Mouse (Mus musculus) MEL (cell line): ENCODE measurements around the gene Gm266. TPM values are rescaled to one million over a fixed set of nuclear protein-coding genes. Genes with fewer than 3 reads are reported as not detected.

Experiments used
- DNase-seq: peaks from one replicate; pipeline ENCODE4 v3.0.0; 2011; ENCODE audit warnings: low read depth, low spot score
- H3K27ac ChIP-seq: 2 replicates; pipeline ENCODE4 v1.5.1; 2012; ENCODE audit warnings: low read depth, mild to moderate bottlenecking, control low read depth, low read length, moderate library complexity; ENCODE audit not compliant: control insufficient read depth
- H3K27me3 ChIP-seq, 2 experiments: fragments of 150-350 bp in 1 of 2; sonication (generic) in 1 of 2; 2 replicates each; pipeline ENCODE4 v1.6.1; 2012; ENCODE audit warnings: low read length in 2 of 2, mild to moderate bottlenecking in 2 of 2, improper control_type of control experiment in 1 of 2, moderate library complexity in 1 of 2; ENCODE audit not compliant: insufficient read depth in 2 of 2, control insufficient read depth in 1 of 2
- H3K36me3 ChIP-seq, 2 experiments: 2 replicates each; pipeline ENCODE4 v1.6.1; 2012 to 2014; ENCODE audit warnings: low read length in 2 of 2, improper control_type of control experiment in 1 of 2, inconsistent platforms in 1 of 2, mild to moderate bottlenecking in 1 of 2; ENCODE audit not compliant: insufficient read depth in 2 of 2, control insufficient read depth in 1 of 2
- H3K4me1 ChIP-seq, 2 experiments: fragments of 150-350 bp in 1 of 2; sonication (generic) in 1 of 2; 2 replicates each; pipeline ENCODE4 v1.6.1; 2012; ENCODE audit warnings: low read length in 2 of 2, improper control_type of control experiment in 1 of 2, mild to moderate bottlenecking in 1 of 2; ENCODE audit not compliant: insufficient read depth in 2 of 2, control insufficient read depth in 1 of 2
- H3K4me3 ChIP-seq, 2 experiments: fragments of 150-350 bp in 1 of 2; sonication (generic) in 1 of 2; 2 replicates each; pipeline ENCODE4 v1.5.1; 2012; ENCODE audit warnings: low read depth in 2 of 2, low read length in 2 of 2, mild to moderate bottlenecking in 2 of 2, moderate library complexity in 2 of 2, control low read depth in 1 of 2, improper control_type of control experiment in 1 of 2; ENCODE audit not compliant: control insufficient read depth in 1 of 2, insufficient read depth in 1 of 2
- H3K79me2 ChIP-seq: 2 replicates; pipeline ENCODE4 v1.6.1; 2012; ENCODE audit warnings: mild to moderate bottlenecking, low read length, moderate library complexity; ENCODE audit not compliant: control insufficient read depth, poor library complexity, insufficient read depth
- H3K9ac ChIP-seq: 2 replicates; pipeline ENCODE4 v1.6.1; 2012; ENCODE audit warnings: low read depth, mild to moderate bottlenecking, control low read depth, low read length, moderate library complexity; ENCODE audit not compliant: control insufficient read depth, poor library complexity, severe bottlenecking
- H3K9me3 ChIP-seq: fragments of 150-350 bp; sonication (generic); replicated peaks from 2 replicates; pipeline ENCODE4 v1.6.1; 2012; ENCODE audit warnings: mild to moderate bottlenecking, low read length, improper control_type of control experiment, moderate library complexity; ENCODE audit not compliant: insufficient read depth
- BHLHE40 ChIP-seq: IDR thresholded peaks from 2 replicates; pipeline ENCODE4 v1.6.1; 2012; ENCODE audit warnings: low read depth, mild to moderate bottlenecking, inconsistent platforms, low read length, improper control_type of control experiment, borderline replicate concordance
- CTCF ChIP-seq, 3 experiments: IDR thresholded peaks in 2 of 3; conservative IDR thresholded peaks in 1 of 3; 2 replicates each; pipeline ENCODE4 v1.5.1; 2011 to 2012; ENCODE audit warnings: low read length in 3 of 3, low read depth in 2 of 3, mild to moderate bottlenecking in 2 of 3, improper control_type of control experiment in 1 of 3, inconsistent platforms in 1 of 3, mixed read lengths in 1 of 3, moderate library complexity in 1 of 3; ENCODE audit not compliant: control insufficient read depth in 1 of 3, insufficient read depth in 1 of 3, poor library complexity in 1 of 3, severe bottlenecking in 1 of 3
- ELF1 ChIP-seq: IDR thresholded peaks from 2 replicates; pipeline ENCODE4 v1.6.1; 2014; ENCODE audit warnings: low read depth, mild to moderate bottlenecking, inconsistent platforms, low read length, improper control_type of control experiment, moderate library complexity
- EP300 ChIP-seq, 2 experiments: IDR thresholded peaks; 2 replicates each; pipeline ENCODE4 v1.6.1; 2011; ENCODE audit warnings: improper control_type of control experiment in 2 of 2, low read length in 2 of 2, low read depth in 1 of 2, mild to moderate bottlenecking in 1 of 2
- ETS1 ChIP-seq: IDR thresholded peaks from 2 replicates; pipeline ENCODE4 v1.6.1; 2012; ENCODE audit warnings: low read depth, mild to moderate bottlenecking, inconsistent platforms, low read length, improper control_type of control experiment, moderate library complexity
- GABPA ChIP-seq: IDR thresholded peaks from 2 replicates; pipeline ENCODE4 v1.6.1; 2012; ENCODE audit warnings: low read depth, mild to moderate bottlenecking, inconsistent platforms, low read length, improper control_type of control experiment, moderate library complexity
- GATA1 ChIP-seq: IDR thresholded peaks from 2 replicates; pipeline ENCODE4 v1.6.1; 2011; ENCODE audit warnings: low read depth, low read length, improper control_type of control experiment
- MXI1 ChIP-seq: IDR thresholded peaks from 2 replicates; pipeline ENCODE4 v1.6.1; 2011; ENCODE audit warnings: mild to moderate bottlenecking, low read depth, low read length, improper control_type of control experiment
- RCOR1 ChIP-seq: IDR thresholded peaks from 2 replicates; pipeline ENCODE4 v1.6.1; 2012; ENCODE audit warnings: low read depth, mild to moderate bottlenecking, inconsistent platforms, low read length, improper control_type of control experiment
- SIN3A ChIP-seq: IDR thresholded peaks from 2 replicates; pipeline ENCODE4 v1.6.1; 2012; ENCODE audit warnings: low read length, improper control_type of control experiment, inconsistent platforms
- TAL1 ChIP-seq: IDR thresholded peaks from 2 replicates; pipeline ENCODE4 v1.6.1; 2012; ENCODE audit warnings: mild to moderate bottlenecking, inconsistent platforms, low read length, moderate library complexity, mixed read lengths
- UBTF ChIP-seq: IDR thresholded peaks from 2 replicates; pipeline ENCODE4 v1.6.1; 2012; ENCODE audit warnings: low read depth, mild to moderate bottlenecking, inconsistent platforms, low read length, improper control_type of control experiment, moderate library complexity, borderline replicate concordance; ENCODE audit not compliant: insufficient read depth
- ZC3H11A ChIP-seq: IDR thresholded peaks from 2 replicates; pipeline ENCODE4 v1.6.1; 2012; ENCODE audit warnings: low read depth, mild to moderate bottlenecking, inconsistent platforms, low read length, improper control_type of control experiment
- ZNF384 ChIP-seq: IDR thresholded peaks from 2 replicates; pipeline ENCODE4 v1.6.1; 2012; ENCODE audit warnings: low read depth, mild to moderate bottlenecking, inconsistent platforms, low read length, improper control_type of control experiment
- polyA plus RNA-seq, 2 experiments: library from polyadenylated mRNA; stranded (reverse) in 1 of 2; unstranded in 1 of 2; fragments of >175 nt in 1 of 2; fragments of >200 nt in 1 of 2; gene quantifications; 2 replicates each; pipeline versions ENCODE4 v1.2.1 to v1.2.4; 2012; ENCODE audit warnings: low replicate concordance in 2 of 2, low read depth in 1 of 2; ENCODE audit not compliant: insufficient read length in 2 of 2, insufficient read depth in 1 of 2, missing spikeins in 1 of 2
- total RNA-seq: library from RNA; depleted of rRNA; stranded (reverse); fragments of 300-350 nt; gene quantifications from 2 replicates; pipeline ENCODE4 v1.2.3, GENCODE M21; 2012

Gene Gm266
- total and polyA plus RNA-seq, 3 experiments = not detected

DNA sequence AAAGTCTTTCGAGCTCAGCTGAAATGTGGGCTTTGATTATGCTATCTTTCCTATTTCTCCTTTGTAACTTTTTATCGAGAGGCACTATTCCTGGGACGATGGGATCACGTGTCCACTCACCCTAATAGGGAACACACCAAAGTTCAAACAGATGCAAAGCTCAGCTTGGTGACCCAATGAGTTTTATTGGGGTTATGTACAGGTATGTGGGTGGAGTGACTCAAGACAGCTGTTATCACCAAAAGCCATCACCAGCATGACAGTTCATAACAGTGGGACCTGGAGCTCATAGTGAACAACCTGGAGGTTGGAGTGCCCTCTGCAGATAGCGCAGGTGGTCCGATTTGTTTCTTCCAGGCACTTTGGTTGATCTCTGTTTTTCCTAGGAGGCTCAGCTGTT lies 46.8 kb downstream of the Gm266 start:
- TF ChIP-seq CTCF (IDR thresholded peaks at IDR 0.05 in 2 of 3, conservative IDR thresholded peaks at IDR 0.05 in 1 of 3; ENCODE audit: control insufficient read depth in 1 of 3, insufficient read depth in 1 of 3, low read depth in 2 of 3, low read length in 3 of 3, poor library complexity in 1 of 3, severe bottlenecking in 1 of 3) (0 out of 6 replicates have a peak, but pooled peaks of 1 of the 3 experiments have one; percentile 3), ETS1 (no peak)
- H3K27ac ChIP-seq = no peak overlapping the region
- peaks cover 28 to 61% of the 10 kb centered on the region in 2 experiments for H3K4me1 ChIP-seq
- no peaks in the 10 kb centered on the region for H3K27me3 ChIP-seq
- no peak overlapping the region for H3K4me3 ChIP-seq
- DNase-seq = no peak
- H3K9me3 ChIP-seq = no peaks in the 10 kb centered on the region
- H3K79me2 ChIP-seq = peaks cover 3% of the 10 kb centered on the region
- H3K36me3 ChIP-seq = peaks cover 0 to 41% of the 10 kb centered on the region in 2 experiments; a peak in 2 of 4 replicates
- no peak overlapping the region for H3K9ac ChIP-seq

DNA sequence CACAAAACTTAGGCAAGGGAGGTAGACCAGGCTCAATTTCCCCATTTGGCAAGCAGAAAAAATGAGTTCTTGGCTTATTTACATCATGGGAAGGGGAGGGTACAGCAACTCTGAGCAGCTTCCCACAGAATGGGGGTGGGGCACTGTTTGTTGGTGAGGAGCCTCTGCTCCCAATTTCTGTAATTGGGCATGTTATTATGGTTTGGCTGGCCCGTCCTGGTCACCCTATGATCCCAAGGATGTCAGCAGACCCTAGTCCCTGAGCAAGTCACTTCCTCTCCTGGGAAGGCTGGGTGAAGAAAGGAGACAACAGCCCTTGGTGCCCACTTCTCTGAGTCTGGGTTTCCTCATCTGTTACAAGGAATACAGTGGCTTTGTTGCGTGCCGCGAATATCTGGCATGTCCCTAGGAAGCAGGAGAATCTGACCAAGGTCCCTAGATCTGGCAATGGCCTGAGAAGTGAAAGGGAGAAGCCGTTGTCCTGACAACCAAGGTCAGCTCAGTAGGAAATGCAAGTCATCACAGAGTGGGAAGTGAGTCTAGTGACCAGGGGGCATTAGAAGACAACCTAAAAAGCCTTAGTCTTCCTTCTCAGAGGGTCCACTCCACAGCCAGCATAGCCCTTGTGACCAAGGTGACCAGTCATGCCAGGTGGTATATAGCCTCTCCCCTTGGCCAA lies 48.3 kb downstream of the Gm266 start:
- H3K27ac ChIP-seq = peak overlapping the region; percentile 42
- no peaks in the 10 kb centered on the region for H3K9me3 ChIP-seq
- H3K9ac ChIP-seq = no peak overlapping the region
- peak overlapping the region in 1 of 2 experiments; percentile 30; a peak in 1 of 4 replicates for H3K4me3 ChIP-seq
- no peaks in the 10 kb centered on the region for H3K27me3 ChIP-seq
- TF ChIP-seq BHLHE40 = no peak
- no peak for TF ChIP-seq TAL1
- TF ChIP-seq GABPA = 0 out of 2 replicates have a peak, but pooled peaks have one; percentile 48
- TF ChIP-seq ELF1 = 0 out of 2 replicates have a peak, but pooled peaks have one; percentile 10
- peak in 1 of 2 experiments; percentile 47; a peak in 1 of 4 replicates for TF ChIP-seq EP300 (IDR thresholded peaks at IDR 0.05; ENCODE audit: low read depth in 1 of 2, low read length in 2 of 2)
- TF ChIP-seq RCOR1 = no peak
- TF ChIP-seq MXI1 = no peak
- TF ChIP-seq ZNF384 = 0 out of 2 replicates have a peak, but pooled peaks have one; percentile 20
- H3K36me3 ChIP-seq = peaks cover 0 to 49% of the 10 kb centered on the region in 2 experiments; a peak in 2 of 4 replicates
- peak; percentile 58 for DNase-seq
- peaks cover 33 to 73% of the 10 kb centered on the region in 2 experiments for H3K4me1 ChIP-seq
- H3K79me2 ChIP-seq = no peaks in the 10 kb centered on the region; the same call in 1 of the 2 replicates

DNA sequence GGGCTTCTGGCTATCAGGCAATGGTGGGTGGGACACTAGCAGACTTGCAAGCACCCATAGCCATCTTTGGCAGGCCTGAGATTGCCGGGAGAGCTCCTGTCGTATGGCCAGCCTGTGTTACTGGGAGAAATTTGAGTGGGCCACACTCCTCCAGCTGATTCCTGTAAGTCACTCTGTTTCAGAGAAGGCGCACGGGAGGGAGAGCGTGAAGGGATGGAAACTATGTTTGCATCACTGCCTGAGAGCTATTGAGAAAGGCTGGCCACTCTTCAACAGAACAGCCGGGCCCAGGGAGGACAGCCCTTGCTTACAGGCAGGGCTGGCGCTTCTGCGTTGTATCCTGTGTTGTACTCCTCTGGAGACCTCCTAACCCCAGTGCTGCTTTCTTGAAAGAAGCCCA lies 49.0 kb downstream of the Gm266 start:
- Histone ChIP-seq H3K27me3 (no peaks in the 10 kb centered on the region), H3K27ac (no peak overlapping the region), H3K9ac (no peak overlapping the region), H3K4me3 (no peak overlapping the region), H3K36me3 (peaks cover 0 to 44% of the 10 kb centered on the region in 2 experiments; a peak in 2 of 4 replicates), H3K9me3 (no peaks in the 10 kb centered on the region), H3K4me1 (peaks cover 29 to 69% of the 10 kb centered on the region in 2 experiments), H3K79me2 (no peaks in the 10 kb centered on the region; the same call in 1 of the 2 replicates)
- DNase-seq = no peak
- TF ChIP-seq GATA1 = no peak
- TF ChIP-seq SIN3A = no peak
- TF ChIP-seq UBTF = no peak
- no peak for TF ChIP-seq ZC3H11A
